Comparison of ENCODE assay signal across 9 mouse cellular contexts in genomic region chr10:22361415-22362352, GRCm38 (mm10). TPM values are rescaled to one million over a fixed set of nuclear protein-coding genes. Genes with fewer than 3 reads are reported as not detected.
DNase-seq lines count a peak whose midpoint lies in the region; ATAC-seq and TF ChIP-seq lines count a peak whose summit lies in the region.
"Not testable (repeated sequence)": the region's sequence is repeated elsewhere in the genome, so short reads cannot be mapped to it uniquely, and the experiment has no call there.
"Had no signal": no experiment of that assay in that cellular context is flagged by ENCODE, and none has a peak within 500 bp of the region (broad histone marks: within the 10 kb centered on the region; RNA-seq: fewer than 3 reads in every experiment).

No protein-coding gene starts in this region.

- H3K36me3 ChIP-seq in forebrain, embryonic 15.5 days; kidney, embryonic 15.5 days; liver, embryonic 15.5 days (replicated peaks); midbrain, embryonic 14.5 days (ENCODE audit: control insufficient read depth, insufficient read depth, low read length); stomach, embryonic 14.5 days (ENCODE audit: control insufficient read depth, insufficient read depth, low read length): not testable (repeated sequence)

- WGBS in forebrain, embryonic 15.5 days: 3% methylated on average over 9 of the region's 15 CpGs
- WGBS in kidney, embryonic 15.5 days: 0% methylated on average over 9 of the region's 15 CpGs
- WGBS in liver, embryonic 15.5 days (ENCODE audit: insufficient replicate concordance): 0% methylated on average over 9 of the region's 15 CpGs
- 0% methylated on average over 9 of the region's 15 CpGs for WGBS in midbrain, embryonic 14.5 days
- 0% methylated on average over 9 of the region's 15 CpGs for WGBS in stomach, embryonic 14.5 days

- H3K4me3 ChIP-seq in forebrain, embryonic 15.5 days: 0 out of 2 replicates have a peak overlapping the region, but pooled peaks have one; percentile 10
- peak overlapping the region; percentile 30 for H3K4me3 ChIP-seq in kidney, embryonic 15.5 days (replicated peaks)
- not testable (repeated sequence) for H3K4me3 ChIP-seq in liver, embryonic 15.5 days (replicated peaks); midbrain, embryonic 14.5 days (replicated peaks; ENCODE audit: low read depth, low read length)
- H3K4me3 ChIP-seq in stomach, embryonic 14.5 days (ENCODE audit: low read depth, low read length): 0 out of 2 replicates have a peak overlapping the region, but pooled peaks have one; percentile 5

- not testable (repeated sequence) for H3K27me3 ChIP-seq in forebrain, embryonic 15.5 days; kidney, embryonic 15.5 days; liver, embryonic 15.5 days; midbrain, embryonic 14.5 days (ENCODE audit: control insufficient read depth, insufficient read depth, low read length); stomach, embryonic 14.5 days (ENCODE audit: control insufficient read depth, insufficient read depth, low read length)

- ATAC-seq in CD4-positive, CD25-positive, alpha-beta regulatory T cell, adult 4 months: peak; percentile 53
- peak; percentile 90 for ATAC-seq in forebrain, embryonic 15.5 days (replicated peaks)
- peak; percentile 89 for ATAC-seq in kidney, embryonic 15.5 days (replicated peaks; ENCODE audit: low FRiP score)
- ATAC-seq in liver, embryonic 15.5 days (ENCODE audit: insufficient read depth); stomach, embryonic 14.5 days (ENCODE audit: insufficient number of reproducible peaks, insufficient read depth, low FRiP score, low read depth): not testable (repeated sequence)
- peak; percentile 65; the same call in 1 of the 2 replicates for ATAC-seq in midbrain, embryonic 14.5 days (ENCODE audit: low FRiP score, low TSS enrichment)

- not testable (repeated sequence) for H3K4me1 ChIP-seq in forebrain, embryonic 15.5 days; kidney, embryonic 15.5 days; liver, embryonic 15.5 days (replicated peaks); midbrain, embryonic 14.5 days (ENCODE audit: control insufficient read depth, insufficient read depth, low read length); stomach, embryonic 14.5 days (ENCODE audit: control insufficient read depth, insufficient read depth, low read length)

- not testable (repeated sequence) for H3K27ac ChIP-seq in forebrain, embryonic 15.5 days (replicated peaks); kidney, embryonic 15.5 days; liver, embryonic 15.5 days (replicated peaks); midbrain, embryonic 14.5 days (replicated peaks; ENCODE audit: low read depth, low read length); stomach, embryonic 14.5 days (ENCODE audit: low read length)

- DNase-seq in brain, embryonic 14.5 days (ENCODE audit: low read depth): peak; percentile 21
- DNase-seq in heart, postnatal 4 days: peak; percentile 8
- peak; percentile 32 for DNase-seq in midbrain, embryonic 14.5 days

- H3K9ac ChIP-seq in forebrain, embryonic 15.5 days (replicated peaks); kidney, embryonic 15.5 days; liver, embryonic 15.5 days; midbrain, embryonic 14.5 days (replicated peaks; ENCODE audit: low read length); stomach, embryonic 14.5 days (replicated peaks; ENCODE audit: low read depth, low read length): not testable (repeated sequence)

- H3K9me3 ChIP-seq in forebrain, embryonic 15.5 days; kidney, embryonic 15.5 days (replicated peaks); liver, embryonic 15.5 days (replicated peaks); midbrain, embryonic 14.5 days (ENCODE audit: control insufficient read depth, low read length); stomach, embryonic 14.5 days (ENCODE audit: control insufficient read depth, low read depth, low read length): not testable (repeated sequence)

- H3K4me2 ChIP-seq in forebrain, embryonic 15.5 days (replicated peaks): peak overlapping the region; percentile 30
- peak overlapping the region; percentile 49 for H3K4me2 ChIP-seq in kidney, embryonic 15.5 days
- H3K4me2 ChIP-seq in liver, embryonic 15.5 days: peak overlapping the region; percentile 43
- peak overlapping the region; percentile 36 for H3K4me2 ChIP-seq in midbrain, embryonic 14.5 days (ENCODE audit: low read length)
- H3K4me2 ChIP-seq in stomach, embryonic 14.5 days (replicated peaks; ENCODE audit: low read depth, low read length): peak overlapping the region; percentile 27; the same call in 1 of the 2 replicates

- not testable (repeated sequence) for TF ChIP-seq POLR2A in brain, embryonic 14.5 days (IDR thresholded peaks at IDR 0.05; ENCODE audit: borderline replicate concordance, extremely low read depth, insufficient read depth, insufficient read length, poor library complexity, severe bottlenecking)

- not testable (repeated sequence) for TF ChIP-seq CTCF in brain, embryonic 14.5 days (IDR thresholded peaks at IDR 0.05; ENCODE audit: borderline replicate concordance, extremely low read depth, insufficient read depth, insufficient read length)

RNA-seq across cellular contexts. Expression of gene Raet1d, which starts 1.3 kb away (rescaled TPM):
- polyA plus RNA-seq in CD4-positive, CD25-positive, alpha-beta regulatory T cell, adult 4 months (2017; shearing (Covaris generic)): under 1 TPM; 0.44 to 0.51 TPM
- polyA plus RNA-seq in brain, embryonic 14.5 days (2012; rRNA removed): 1.4 and 1.8 TPM in 2 replicates
- 3.0 and 4.1 TPM in 2 replicates for polyA plus RNA-seq in forebrain, embryonic 15.5 days (2015; fragmentation: Nextera tagmentation; extraction: Ambion mirVana)
- total RNA-seq in heart, postnatal 4 days (2021): under 1 TPM; 0.24 to 0.72 TPM
- polyA plus RNA-seq in kidney, embryonic 15.5 days (2015; fragmentation: Nextera tagmentation; extraction: Ambion mirVana): 13.7 and 15.2 TPM in 2 replicates
- 9.8 TPM in 2 replicates for polyA plus RNA-seq in liver, embryonic 15.5 days (2015; fragmentation: Nextera tagmentation; extraction: Ambion mirVana)
- polyA plus RNA-seq in midbrain, embryonic 14.5 days (2014; fragmentation: Nextera tagmentation; extraction: Ambion mirVana): 1.7 and 4.3 TPM in 2 replicates
- polyA plus RNA-seq in stomach, embryonic 14.5 days (2014; fragmentation: Nextera tagmentation; extraction: Ambion mirVana): 11.4 and 11.7 TPM in 2 replicates
- total RNA-seq: gastrocnemius, postnatal 36 days had no signal
